Mouse (Mus musculus) heart, embryonic 11.5 days (tissue): ENCODE measurements at regions not wholly inside any gene's neighbourhood (a gene's known extent, or its start where the extent isn't known, plus 50 kb on each side); places are given as distances from the start of the nearest gene placed in this dataset.

Experiments used
- ATAC-seq: fragments of 200-750 bp; cut with Nextera tagmentation; replicated peaks from 2 replicates; pipeline ENCODE4 v1.8.0; 2017; ENCODE audit warnings: moderate library complexity; ENCODE audit not compliant: insufficient number of reproducible peaks, low FRiP score, low TSS enrichment
- H3K27ac ChIP-seq: fragments of 300-500 bp; sonication (generic); 2 replicates; pipeline ENCODE4 v1.5.1; 2014; ENCODE audit warnings: mild to moderate bottlenecking, low read depth, low read length
- H3K27me3 ChIP-seq: fragments of 300-500 bp; sonication (generic); 2 replicates; pipeline ENCODE4 v1.6.1; 2014; ENCODE audit warnings: mild to moderate bottlenecking, low read length, mixed read lengths; ENCODE audit not compliant: control insufficient read depth, insufficient read depth
- H3K36me3 ChIP-seq: fragments of 300-500 bp; sonication (generic); 2 replicates; pipeline ENCODE4 v1.6.1; 2014; ENCODE audit warnings: mild to moderate bottlenecking, low read length, moderate library complexity, mixed read lengths; ENCODE audit not compliant: control insufficient read depth, insufficient read depth
- H3K4me1 ChIP-seq: fragments of 300-500 bp; sonication (generic); 2 replicates; pipeline ENCODE4 v1.6.1; 2014; ENCODE audit warnings: low read length; ENCODE audit not compliant: control insufficient read depth, insufficient read depth
- H3K4me2 ChIP-seq: fragments of 300-500 bp; sonication (generic); 2 replicates; pipeline ENCODE4 v1.6.1; 2014; ENCODE audit warnings: mild to moderate bottlenecking, moderate library complexity
- H3K4me3 ChIP-seq: fragments of 300-500 bp; sonication (generic); 2 replicates; pipeline ENCODE4 v1.5.1; 2014; ENCODE audit warnings: low read depth, low read length
- H3K9ac ChIP-seq: fragments of 300-500 bp; sonication (generic); 2 replicates; pipeline ENCODE4 v1.6.1; 2014; ENCODE audit warnings: mild to moderate bottlenecking, low read depth, low read length, moderate library complexity
- H3K9me3 ChIP-seq: fragments of 300-500 bp; sonication (generic); replicated peaks from 2 replicates; pipeline ENCODE4 v1.6.1; 2016; ENCODE audit warnings: low read length; ENCODE audit not compliant: control insufficient read depth
- WGBS: fragments of 180-500 bp; shearing (Covaris S2); extraction: QIAGEN DNeasy Blood & Tissue Kit; methylation state at CpG from one replicate; pipeline ENCODE4 v1.1.7; 2014; ENCODE audit not compliant: insufficient replicate concordance; 5-methylcytosine and 5-hydroxymethylcytosine counted together

GRCm38 (mm10) chr1:75905699-75906470, 359.8 kb downstream of the Slc4a3 start:
- no peaks in the 10 kb centered on the region for H3K4me1 ChIP-seq
- no peaks in the 10 kb centered on the region for H3K9me3 ChIP-seq
- no peak overlapping the region for H3K4me3 ChIP-seq
- H3K27ac ChIP-seq: no peak overlapping the region
- H3K27me3 ChIP-seq: no peaks in the 10 kb centered on the region
- 68% methylated on average over 9 of the region's 9 CpGs for WGBS
- no peak overlapping the region for H3K4me2 ChIP-seq
- H3K9ac ChIP-seq: no peak overlapping the region
- H3K36me3 ChIP-seq: no peaks in the 10 kb centered on the region
- no peak for ATAC-seq

- Histone ChIP-seq H3K36me3 (no peaks in the 10 kb centered on the region), H3K9ac (no peak overlapping the region), H3K27ac (no peak overlapping the region), H3K4me3 (no peak overlapping the region), H3K27me3 (no peaks in the 10 kb centered on the region), H3K4me2 (no peak overlapping the region), H3K9me3 (no peaks in the 10 kb centered on the region), H3K4me1 (no peaks in the 10 kb centered on the region)
- 65% methylated on average over 2 of the region's 2 CpGs for WGBS
- ATAC-seq: no peak
Measured at GRCm38 (mm10) chr1:75915311-75915710, 369.2 kb downstream of the Slc4a3 start.

DNA sequence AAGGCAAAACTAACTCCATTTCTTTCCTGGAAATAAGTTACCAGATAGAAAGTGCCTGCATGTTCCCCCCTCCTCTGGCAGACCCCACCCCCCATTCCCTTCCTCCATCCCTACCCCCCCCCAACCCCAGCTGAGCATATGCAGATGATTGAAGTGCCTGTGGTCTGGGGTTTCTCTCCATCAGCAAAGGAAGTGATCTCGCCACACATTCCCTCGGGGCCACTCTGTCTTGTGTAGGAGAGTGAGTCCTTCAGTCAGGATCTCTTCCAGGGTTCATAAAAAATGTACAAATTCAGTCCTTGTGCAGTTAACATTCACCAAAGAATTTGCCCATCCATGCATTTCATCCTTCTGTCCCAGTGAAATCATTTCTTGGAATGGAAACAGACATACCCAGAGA, 370.1 kb downstream of the Slc4a3 start:
- Histone ChIP-seq H3K4me3 (no peak overlapping the region), H3K4me2 (no peak overlapping the region), H3K9ac (no peak overlapping the region), H3K36me3 (no peaks in the 10 kb centered on the region), H3K27me3 (no peaks in the 10 kb centered on the region), H3K4me1 (no peaks in the 10 kb centered on the region), H3K9me3 (no peaks in the 10 kb centered on the region), H3K27ac (no peak overlapping the region)
- 27% methylated on average over 2 of the region's 2 CpGs for WGBS
- ATAC-seq: no peak

GRCm38 (mm10) chr1:75919134-75919533, 373.1 kb downstream of the Slc4a3 start:
- no peak for ATAC-seq
- Histone ChIP-seq H3K9me3 (no peaks in the 10 kb centered on the region), H3K36me3 (no peaks in the 10 kb centered on the region), H3K4me1 (no peaks in the 10 kb centered on the region), H3K4me3 (no peak overlapping the region), H3K27ac (no peak overlapping the region), H3K9ac (no peak overlapping the region), H3K4me2 (no peak overlapping the region), H3K27me3 (no peaks in the 10 kb centered on the region)
- 55% methylated on average over 2 of the region's 2 CpGs for WGBS

DNA sequence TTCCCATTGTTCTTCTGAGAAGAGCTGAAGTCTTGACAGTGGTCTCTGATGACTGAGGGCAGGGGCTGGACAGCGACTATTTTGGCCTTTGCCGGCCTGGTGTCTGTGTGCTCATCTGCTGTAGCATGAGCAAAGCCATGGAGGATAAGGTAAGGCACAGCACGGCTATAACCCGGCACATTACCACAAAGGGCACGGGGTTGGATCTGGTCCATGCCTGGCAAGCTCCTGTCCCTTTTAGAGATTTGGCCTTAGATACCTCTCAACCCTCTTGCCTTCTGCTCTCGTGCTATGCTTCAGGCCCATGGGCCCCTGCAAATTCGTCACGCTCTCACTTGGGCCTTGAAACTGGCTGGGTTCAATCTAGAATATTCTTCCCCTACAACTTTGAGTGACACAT, 379.0 kb downstream of the Slc4a3 start:
- ATAC-seq: no peak
- WGBS: 80% methylated on average over 8 of the region's 8 CpGs

DNA sequence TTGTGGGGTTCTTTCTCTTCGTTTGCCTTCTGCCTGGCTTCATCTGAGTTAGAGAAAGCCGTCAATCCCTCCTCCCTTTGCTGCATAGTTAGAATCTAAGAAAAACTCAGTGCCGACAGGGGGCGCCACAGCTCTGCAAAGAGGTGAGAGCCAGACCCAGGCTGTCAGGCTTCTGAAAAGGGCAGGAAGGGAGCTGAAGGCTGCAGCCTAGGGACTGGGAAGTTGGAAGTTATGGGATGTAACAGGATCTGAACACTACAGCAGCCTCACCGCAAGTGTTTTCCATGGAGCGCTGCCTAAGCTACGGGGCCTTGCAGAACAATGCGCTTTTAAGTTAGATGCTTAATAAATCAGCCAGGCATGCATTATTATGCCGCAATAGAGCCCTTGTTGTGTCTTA, 379.7 kb downstream of the Slc4a3 start:
- Histone ChIP-seq H3K9ac (no peak overlapping the region), H3K9me3 (no peaks in the 10 kb centered on the region), H3K27ac (no peak overlapping the region), H3K4me1 (no peaks in the 10 kb centered on the region), H3K4me2 (no peak overlapping the region), H3K27me3 (no peaks in the 10 kb centered on the region), H3K4me3 (no peak overlapping the region), H3K36me3 (no peaks in the 10 kb centered on the region)
- WGBS: 34% methylated on average over 9 of the region's 9 CpGs
- no peak for ATAC-seq

More for the DNA sequence above, 379.0 kb downstream of the Slc4a3 start:
- no peak overlapping the region for H3K27ac ChIP-seq
- H3K4me1 ChIP-seq: no peaks in the 10 kb centered on the region
- no peak overlapping the region for H3K4me2 ChIP-seq
- no peaks in the 10 kb centered on the region for H3K27me3 ChIP-seq
- H3K36me3 ChIP-seq: no peaks in the 10 kb centered on the region
- H3K4me3 ChIP-seq: no peak overlapping the region
- H3K9ac ChIP-seq: no peak overlapping the region
- no peaks in the 10 kb centered on the region for H3K9me3 ChIP-seq

DNA sequence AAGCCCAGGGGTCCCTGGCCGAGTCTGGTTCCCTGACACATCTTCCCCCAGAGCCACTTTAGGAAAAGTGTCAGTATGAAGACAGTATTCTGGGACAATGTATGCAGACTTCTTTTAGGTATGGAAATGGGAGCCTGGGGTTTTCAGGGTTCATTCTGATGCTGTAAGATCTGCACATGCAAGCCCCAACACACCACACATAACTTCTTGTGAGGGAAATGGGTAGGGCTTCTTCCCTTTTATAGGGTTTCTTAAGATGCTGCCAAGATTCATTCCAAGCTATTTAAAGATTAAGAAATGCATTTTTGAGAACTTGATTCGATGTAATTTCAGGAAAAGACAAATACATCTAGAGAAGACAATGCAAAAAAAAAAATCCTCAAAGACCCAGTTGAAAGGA, 385.8 kb downstream of the Slc4a3 start:
- H3K27me3 ChIP-seq: no peaks in the 10 kb centered on the region
- H3K9me3 ChIP-seq: no peaks in the 10 kb centered on the region
- no peak overlapping the region for H3K4me3 ChIP-seq
- no peaks in the 10 kb centered on the region for H3K36me3 ChIP-seq
- ATAC-seq: no peak
- H3K9ac ChIP-seq: no peak overlapping the region
- WGBS: 61% methylated on average over 2 of the region's 2 CpGs
- no peak overlapping the region for H3K4me2 ChIP-seq
- H3K4me1 ChIP-seq: peaks cover 13% of the 10 kb centered on the region
- no peak overlapping the region for H3K27ac ChIP-seq

DNA sequence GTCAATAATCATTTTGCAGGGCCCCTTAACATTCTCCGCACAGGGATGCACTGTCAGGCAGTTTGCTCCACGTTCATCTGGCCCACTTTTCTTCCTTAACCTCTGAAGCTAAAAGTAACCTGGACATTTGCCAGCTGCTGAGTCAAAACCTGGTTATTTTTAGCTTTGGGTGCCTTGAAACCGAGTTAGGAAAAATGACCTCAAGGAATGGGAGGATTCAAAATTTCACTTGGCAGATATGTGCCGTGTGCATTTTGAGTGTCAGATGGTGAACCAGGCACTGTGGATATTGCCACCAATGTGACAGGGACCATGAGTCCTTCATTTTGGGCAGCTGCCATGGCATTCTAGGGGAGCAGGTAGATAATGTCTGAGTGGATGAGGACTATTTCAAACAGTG, 387.8 kb downstream of the Slc4a3 start:
- peaks cover 15% of the 10 kb centered on the region for H3K4me1 ChIP-seq
- 21% methylated on average over 4 of the region's 4 CpGs for WGBS
- no peak overlapping the region for H3K4me2 ChIP-seq
- H3K36me3 ChIP-seq: no peaks in the 10 kb centered on the region
- H3K9me3 ChIP-seq: no peaks in the 10 kb centered on the region
- no peak overlapping the region for H3K9ac ChIP-seq
- no peaks in the 10 kb centered on the region for H3K27me3 ChIP-seq
- peak overlapping the region; percentile 54; the same call in 1 of the 2 replicates for H3K27ac ChIP-seq
- no peak overlapping the region for H3K4me3 ChIP-seq
- no peak for ATAC-seq

GRCm38 (mm10) chr1:75934761-75935160, 388.7 kb downstream of the Slc4a3 start:
- no peak overlapping the region for H3K4me3 ChIP-seq
- H3K27ac ChIP-seq: no peak overlapping the region
- no peaks in the 10 kb centered on the region for H3K36me3 ChIP-seq
- H3K4me2 ChIP-seq: no peak overlapping the region
- H3K4me1 ChIP-seq: peaks cover 15% of the 10 kb centered on the region
- H3K9ac ChIP-seq: no peak overlapping the region
- no peak for ATAC-seq
- WGBS: 92% methylated on average over 4 of the region's 4 CpGs
- no peaks in the 10 kb centered on the region for H3K9me3 ChIP-seq
- H3K27me3 ChIP-seq: no peaks in the 10 kb centered on the region
